Mouse (Mus musculus): ENCODE results near the gene Klhl29.

Gene Klhl29

DNA sequence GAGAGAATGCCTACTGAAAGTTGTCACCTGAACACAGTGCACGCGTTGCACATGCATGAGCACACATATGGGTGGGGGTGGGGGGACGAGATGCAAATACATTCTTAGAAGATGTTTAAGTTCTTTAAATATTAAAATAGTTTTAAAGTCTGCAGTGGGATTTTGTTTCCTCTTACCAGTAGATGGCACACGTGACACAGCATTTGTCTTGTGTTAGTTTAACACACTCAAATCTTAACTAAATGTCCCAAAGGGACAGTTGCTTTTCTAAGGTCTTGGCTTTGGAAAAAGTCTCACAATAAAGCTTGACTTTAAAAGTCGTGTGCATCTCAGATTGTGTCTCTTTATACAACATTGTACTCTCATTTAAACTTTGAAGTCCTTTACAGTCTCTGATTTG lies 346.4 kb downstream of the Klhl29 start:
- DNase-seq (ENCODE audit: low spot score in 2 of 2): no peak

All from urinary bladder, postnatal 36 days (tissue).